Mouse (Mus musculus) regulatory T cell (primary cell): ENCODE measurements around the gene Med13.

ENCODE experiments used
- in situ Hi-C: fragments of 300-600 bp; cut with MboI, MseI; formaldehyde crosslinking; loops from one replicate; pipeline ENCODE4 v1.15.1; 2025; ENCODE audit warnings: high pct_unique_total_duplicates

Med13 gene

DNA sequence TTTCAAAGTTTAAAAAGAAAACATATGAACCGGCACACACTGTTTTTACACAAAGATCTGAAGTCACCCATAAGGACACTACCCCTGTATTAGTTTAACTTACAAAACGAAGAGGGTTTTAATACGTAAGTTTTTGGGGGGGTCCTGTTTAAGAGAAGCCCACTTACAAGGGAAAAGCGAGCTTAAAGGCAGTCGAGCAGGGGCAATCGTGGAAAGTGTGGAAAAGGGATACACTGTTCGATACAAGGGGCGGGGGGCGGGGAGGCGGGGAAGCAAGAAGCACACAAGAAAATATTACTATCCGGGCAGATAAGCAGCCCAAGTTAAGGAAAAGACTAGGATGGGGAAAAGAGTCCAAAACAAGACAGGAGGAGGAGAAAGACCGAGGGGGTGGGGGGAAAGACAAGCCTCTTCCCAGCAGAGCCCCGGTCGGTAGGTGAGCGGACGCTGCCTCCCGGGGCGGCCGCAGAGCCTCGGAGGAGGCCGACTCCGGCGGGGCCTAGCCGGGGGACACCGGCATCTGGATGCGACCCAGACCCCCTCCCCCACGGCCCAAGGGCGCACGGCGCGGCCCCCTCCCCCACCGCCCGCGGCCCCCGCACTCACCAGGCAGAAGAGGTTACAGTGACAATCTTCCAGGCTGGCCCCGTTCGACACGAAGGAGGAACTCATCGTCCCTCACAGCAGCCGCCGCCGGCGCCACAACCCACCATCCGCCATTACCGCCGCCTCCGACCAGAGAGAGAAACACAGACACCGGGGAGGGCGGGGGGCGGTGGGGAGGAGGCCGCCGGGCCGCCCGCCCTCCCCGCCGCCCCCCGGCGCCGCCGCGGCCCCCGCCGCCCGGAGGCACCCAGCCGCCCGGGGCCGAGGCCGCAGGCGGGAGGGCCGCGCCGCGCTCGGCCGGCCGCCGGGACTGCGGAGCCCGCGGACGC is at the start of gene Med13:
Gene Med13, minus strand, starts transcription at position 749 of the 935 bp plus-strand sequence.
- in situ Hi-C loops = no loop called here

DNA sequence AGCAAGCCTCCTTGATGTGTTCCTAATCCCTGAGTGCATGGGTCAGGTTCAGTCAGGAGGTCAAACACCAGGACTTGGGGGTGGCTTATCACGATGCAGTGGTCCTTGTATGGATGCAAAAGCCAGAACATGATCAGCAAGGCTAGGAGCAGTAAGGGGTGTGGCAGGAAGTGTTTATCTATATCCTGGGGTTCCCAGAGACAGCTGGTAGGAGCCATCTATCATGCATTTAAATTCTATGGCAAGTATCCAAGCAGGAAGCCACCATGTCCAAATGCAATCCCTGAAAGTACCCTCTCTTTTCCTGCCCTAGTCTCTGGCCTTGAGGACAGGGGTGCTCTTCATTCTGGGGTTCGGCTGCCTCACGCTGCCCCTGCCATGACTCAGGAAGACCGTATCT is 47.2 kb upstream of the Med13 start:
- in situ Hi-C loops = no loop called here

DNA sequence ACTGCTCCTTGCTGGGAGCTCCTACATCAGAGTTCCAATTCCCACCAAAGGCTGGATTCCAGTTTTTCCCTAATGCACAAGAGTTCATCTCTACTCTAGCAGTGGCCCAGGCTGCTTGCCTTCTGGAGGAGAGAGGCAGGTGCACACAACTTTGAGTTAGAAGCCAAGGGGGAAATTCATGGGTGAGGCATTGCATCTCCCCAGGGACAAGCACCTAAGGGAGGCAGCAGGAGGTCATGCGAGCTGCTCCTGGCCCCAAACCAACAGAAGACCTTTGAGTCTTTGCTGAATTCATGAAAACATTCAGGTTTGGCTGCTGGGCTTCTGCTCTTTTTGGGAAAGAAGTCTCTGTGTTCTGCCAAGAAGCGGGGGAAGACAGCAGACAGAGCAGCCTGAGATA is 46.4 kb upstream of the Med13 start:
- in situ Hi-C loops = no loop called here

DNA sequence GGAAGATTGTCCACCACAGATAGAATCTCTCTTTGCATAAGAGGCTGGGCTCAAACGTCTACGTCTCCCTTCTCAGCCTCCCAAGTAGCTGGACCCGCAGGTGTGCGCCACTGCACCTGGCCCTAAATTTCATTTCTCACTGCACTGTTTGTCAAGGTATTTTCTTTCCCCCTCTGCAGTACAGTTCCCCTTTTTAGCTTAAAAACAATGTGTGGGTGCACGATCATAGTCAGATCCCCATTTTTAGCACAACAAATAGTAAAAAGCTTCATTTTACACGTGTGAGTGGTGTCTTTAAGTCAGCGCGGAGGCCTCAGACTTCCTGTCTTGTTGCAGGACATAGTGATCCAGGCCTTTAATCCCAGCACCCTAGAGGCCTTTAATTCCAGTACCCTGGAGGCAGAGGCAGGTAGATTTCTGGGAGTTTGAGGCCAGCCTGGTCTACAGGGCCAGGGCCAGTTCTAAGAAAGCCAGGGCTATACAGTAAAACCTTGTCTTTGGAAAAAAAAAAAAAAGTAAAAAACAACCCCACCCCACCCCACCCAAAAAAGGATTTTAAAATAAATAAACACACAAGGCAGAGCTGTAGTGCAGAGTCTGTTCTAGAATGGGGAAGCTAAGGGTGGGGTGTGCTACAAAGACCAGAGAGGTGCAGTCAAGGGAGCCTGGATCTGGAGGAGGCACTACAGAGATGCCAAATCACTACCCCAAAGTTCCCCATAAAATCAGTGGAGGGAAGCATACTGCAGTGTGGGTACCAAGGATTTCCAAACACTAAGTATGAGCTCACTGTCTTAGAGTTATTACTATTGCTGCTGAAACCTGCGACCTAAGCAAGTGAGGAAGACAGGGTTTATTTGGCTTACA is 42.1 kb upstream of the Med13 start:
- in situ Hi-C loops = no loop called here

DNA sequence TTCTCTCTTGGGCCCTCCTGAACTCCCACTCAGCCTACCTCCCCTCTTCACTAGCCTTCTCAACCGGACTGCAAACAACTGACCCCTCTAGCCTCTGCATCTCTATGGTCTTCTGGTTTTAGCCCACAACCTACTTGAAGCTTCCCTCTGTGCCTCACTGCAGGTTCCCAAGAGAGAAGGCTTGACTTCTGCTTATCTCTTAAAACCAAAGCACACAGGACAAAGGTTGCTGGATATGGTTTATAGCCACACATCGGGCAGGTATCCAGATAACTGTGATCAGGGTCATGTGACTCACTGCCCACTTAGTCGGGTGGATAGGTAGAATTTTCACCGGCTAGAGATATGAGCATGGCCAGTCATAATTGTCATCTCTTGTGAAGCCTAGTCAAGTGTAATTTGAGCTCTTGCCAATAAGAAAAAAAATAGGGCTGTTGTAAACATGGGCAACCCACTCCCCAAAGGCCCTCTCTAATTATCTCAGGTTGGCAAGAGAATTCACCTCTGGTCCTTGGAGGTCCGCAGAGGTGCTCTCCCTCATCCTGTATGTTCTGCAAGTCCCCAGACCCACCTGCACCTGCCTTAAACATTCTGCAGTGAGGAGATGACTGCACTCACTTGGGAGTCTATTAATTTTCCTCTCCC is 39.7 kb upstream of the Med13 start:
- in situ Hi-C loops = no loop called here

DNA sequence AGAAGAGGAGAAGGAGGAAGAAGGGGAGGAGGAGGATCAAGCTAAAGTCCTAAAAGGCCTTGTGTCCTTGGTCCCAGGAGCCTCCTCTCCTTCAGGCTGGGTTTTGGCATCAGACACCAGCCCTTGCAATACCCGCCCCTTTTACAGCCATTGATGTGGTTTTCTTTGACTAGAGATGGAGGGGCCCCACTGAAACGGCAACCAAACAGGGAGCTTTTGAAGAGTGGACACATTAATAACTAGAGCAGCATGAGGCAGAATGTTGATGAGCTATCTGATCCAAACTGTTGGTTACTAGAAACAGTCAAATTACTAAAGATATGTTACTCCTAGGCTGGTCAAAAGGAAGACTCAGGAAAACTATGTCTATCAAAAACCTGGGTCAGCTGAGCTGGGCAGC is 39.1 kb upstream of the Med13 start:
- in situ Hi-C loops = no loop called here

DNA sequence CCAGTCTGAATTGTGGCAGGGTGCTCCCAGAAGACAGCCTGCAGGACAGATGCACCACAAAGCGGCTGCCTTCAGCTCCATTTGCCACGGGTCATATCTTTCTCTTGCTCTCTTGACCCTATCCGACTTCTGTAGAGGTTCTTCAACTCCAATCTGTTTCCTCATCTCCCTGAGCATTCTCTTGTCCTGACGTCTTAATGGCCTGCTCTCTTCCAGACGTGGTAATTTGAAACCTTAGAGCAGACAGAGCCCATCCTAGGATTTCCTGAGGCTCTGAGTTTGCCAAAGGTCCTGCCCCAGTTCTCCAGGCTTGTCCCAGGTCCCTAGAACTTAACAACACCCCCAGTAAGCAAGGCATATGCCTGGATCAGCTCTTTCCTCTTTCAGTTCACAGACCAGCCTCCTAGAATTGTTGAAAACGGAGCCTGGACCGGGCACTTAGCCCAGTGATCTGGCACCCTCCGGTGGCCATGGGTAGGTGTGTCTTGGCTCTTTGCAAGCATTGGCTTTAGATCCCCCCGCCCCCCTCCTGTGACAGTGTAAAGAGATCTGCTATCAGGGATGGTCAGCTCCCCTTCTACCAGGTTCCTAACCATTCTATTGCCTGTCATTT is 38.2 kb upstream of the Med13 start:
- in situ Hi-C loops = no loop called here

DNA sequence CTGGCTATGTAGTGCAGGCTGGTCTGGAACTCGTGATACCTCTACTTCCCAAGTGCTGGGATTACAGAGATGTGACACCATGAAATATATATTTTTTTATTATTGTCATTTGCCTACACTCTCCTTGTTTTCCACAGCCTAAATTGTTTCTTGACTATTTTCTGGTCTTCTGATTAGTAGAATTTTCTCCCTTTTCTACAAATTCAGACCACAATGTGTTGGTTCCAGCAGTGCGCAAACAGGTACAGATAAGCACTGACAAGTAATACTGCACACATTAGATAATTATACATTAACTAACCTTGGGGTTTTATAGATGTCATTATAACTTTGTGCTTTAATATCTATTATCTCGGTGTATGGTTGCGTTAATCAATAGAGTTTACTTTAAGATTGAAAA is 37.7 kb upstream of the Med13 start:
- in situ Hi-C loops = no loop called here

DNA sequence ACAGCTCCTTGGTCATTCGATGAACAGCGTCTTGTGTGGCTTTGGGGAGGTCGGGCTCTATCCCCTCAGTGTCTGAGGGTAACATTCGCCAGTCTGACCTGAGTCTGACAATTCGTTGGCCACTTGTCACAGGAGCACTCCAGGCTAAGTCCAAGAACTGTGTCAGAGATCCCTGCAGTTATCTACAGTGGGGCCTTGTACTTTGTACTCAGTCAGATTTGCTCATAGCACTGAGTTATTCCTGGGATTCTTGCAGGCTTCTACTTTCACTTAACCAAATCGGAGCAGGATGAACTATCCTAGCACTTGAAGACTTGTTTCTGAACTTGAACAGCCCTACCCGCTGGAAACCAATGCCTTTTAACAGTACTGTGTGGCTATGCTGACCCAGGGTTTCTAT is 34.3 kb upstream of the Med13 start:
- in situ Hi-C loops = no loop called here

DNA sequence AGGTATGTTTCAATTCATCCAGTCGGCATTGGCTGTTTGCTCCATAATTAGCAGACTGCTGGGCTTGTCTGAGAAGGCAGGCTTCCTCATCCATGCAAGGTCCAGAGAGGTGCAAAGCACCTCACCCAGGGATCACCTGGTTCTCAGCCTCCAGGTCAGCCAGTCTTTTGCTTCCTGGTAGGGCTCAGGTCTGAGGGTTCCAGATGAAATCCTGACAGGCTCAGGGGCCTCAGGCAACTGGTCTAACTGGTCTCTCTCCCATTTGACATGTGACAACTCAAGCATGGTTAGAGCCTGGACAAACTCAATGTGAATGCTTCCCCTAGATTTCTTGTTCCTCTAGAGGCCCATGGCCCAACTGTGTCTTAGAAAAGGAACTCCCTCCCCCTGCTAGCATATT is 32.9 kb upstream of the Med13 start:
- in situ Hi-C loops = no loop called here

DNA sequence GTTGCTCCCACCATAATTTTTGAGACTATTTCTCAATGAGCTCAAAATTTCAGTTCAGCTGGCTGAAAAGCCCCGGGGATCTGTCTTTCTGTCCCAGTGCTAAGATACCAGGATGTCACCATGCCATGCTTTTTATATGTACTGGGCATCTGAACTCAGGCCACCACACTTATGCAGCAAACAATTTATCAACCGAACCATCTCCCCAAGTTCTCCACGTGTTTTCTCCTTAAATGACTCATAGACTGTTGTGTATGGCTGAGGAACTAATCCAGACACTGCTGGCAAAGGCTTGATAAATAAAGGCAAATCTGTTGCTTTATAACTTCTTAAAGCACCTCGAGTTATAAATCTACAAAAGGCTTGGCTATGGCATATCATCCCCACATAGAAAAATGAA is 32.1 kb upstream of the Med13 start:
- in situ Hi-C loops = no loop called here

DNA sequence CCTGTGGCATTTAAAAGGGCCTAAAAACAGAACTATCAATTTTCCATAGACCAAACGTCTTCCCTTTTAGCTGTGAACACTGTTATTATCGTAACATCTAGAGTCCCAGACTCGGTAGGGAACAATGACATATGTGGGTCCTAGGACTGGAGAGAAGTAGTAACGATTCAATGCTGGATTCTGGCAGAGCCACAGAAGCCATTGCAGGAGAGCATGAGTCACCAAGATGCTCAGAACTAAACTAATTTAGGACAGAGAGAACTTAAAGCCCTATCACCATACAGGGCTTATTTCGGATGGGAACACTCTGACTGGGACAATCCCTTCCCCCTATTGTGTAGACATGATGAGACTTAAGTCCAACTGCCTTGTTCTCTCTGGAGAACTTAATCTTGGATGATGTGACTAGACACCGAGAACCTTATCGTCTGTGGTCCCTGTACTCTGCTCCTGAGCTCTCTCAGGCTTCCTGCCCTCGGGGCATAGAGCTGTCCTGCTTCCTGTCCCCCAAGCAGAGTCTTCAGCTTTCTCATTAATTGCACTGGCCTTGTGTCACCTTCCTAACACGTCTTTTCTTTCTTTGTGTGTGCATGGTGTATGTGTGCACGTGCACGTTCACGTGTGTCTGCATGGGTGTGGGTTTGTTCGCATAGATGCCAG is 31.5 kb upstream of the Med13 start:
- in situ Hi-C loops = no loop called here

DNA sequence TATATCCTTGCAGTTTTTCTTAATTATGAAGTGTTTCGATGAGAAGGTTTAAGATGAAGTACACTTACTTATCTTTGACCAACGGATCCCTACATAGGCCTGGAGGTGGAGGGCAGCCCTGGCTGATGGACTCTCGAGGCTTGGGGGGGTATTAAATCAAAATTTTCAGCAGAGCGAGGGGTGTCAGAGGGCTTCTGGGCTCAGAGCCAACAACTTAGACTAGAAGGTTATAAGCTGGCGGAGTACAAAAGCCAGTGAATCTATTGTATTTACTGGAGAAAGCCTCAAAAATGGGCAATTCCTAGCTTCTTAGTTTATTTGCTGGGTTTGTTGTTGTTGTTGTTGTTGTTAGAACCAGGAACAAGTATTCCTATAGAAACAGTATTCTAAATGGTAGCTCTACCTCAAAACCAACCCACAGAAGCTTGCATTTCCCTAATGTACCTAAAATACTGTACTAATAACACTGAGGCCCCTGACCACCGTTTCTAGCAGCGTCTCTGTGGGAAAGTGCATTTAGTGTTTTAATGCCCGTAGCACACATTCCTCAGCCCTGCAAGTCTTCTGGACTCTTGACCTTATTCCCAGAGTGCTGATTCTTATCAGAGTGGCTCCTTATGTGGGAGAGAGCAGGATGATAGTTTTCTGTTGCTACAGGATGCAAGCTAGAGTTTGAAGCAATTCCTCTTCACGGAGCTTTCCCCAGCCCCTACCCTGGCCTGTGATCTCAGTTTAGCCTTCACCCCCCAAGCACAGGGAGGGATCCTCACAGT is 29.9 kb upstream of the Med13 start:
- in situ Hi-C loops = no loop called here

DNA sequence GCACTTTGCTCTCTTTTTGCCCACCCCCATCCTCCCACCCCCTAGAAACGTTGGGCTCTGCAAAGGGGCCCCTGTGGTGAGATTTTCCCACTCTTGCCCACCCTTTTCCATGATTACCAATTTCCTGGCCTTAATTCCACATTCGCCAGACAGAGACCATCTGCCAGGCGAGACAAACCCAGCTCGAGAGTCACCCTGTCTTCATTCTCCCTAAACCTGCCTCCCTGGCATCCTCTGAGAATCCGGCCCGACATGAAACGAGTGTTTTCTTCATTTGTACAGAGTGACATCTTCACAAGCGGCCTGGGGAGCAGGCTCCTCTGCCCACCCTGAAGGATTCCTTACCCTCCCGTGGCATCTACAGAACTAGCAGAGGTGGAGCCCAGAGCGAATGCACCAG is 29.2 kb upstream of the Med13 start:
- in situ Hi-C loops = no loop called here

DNA sequence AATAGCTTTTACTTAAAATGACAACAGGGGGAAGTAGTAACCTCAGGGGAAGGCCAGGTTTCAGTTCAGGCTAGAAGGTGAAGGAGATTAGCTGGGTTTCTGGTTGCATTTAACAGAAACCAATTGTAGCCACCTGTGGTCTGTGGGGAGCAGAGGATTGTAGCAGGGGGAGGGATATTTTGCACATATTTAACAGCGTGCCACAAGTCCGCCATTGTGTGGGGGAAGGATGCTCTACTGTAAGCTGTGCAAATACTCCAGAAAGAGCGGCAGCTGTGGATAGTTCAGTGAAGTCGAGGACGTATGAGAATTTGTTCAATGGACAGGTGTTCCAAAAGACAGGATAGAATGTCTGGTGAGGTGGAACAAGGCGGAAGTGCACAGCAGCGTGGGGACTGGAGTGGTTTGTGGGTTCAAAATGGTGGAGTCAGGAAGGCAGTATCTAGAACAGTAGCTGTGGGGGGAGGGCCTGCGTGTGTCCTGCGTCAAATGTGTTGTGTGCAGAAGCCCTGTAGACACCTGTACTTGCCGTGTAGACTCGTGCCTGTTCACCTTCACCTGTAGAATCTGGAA is 28.4 kb upstream of the Med13 start:
- in situ Hi-C loops = no loop called here

DNA sequence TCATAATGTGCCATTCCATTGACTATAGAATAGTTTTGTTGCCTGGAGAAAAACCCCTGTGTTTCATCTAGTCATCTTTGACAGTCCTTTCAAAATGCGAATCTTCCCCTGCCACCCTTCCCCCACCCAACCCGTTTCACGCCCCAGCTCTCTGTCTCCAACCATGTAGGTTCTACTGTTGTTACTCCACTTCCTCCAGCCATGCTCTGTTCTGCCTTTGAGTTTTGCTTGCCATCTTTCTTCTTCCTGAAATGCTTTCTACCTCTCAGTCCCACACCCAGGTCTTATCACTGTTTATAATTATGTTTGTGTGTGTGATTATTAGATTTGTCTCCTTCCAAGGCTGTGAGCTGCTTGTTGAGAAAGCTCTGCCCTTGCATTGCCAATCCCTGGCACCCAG is 26.7 kb upstream of the Med13 start:
- in situ Hi-C loops = no loop called here

DNA sequence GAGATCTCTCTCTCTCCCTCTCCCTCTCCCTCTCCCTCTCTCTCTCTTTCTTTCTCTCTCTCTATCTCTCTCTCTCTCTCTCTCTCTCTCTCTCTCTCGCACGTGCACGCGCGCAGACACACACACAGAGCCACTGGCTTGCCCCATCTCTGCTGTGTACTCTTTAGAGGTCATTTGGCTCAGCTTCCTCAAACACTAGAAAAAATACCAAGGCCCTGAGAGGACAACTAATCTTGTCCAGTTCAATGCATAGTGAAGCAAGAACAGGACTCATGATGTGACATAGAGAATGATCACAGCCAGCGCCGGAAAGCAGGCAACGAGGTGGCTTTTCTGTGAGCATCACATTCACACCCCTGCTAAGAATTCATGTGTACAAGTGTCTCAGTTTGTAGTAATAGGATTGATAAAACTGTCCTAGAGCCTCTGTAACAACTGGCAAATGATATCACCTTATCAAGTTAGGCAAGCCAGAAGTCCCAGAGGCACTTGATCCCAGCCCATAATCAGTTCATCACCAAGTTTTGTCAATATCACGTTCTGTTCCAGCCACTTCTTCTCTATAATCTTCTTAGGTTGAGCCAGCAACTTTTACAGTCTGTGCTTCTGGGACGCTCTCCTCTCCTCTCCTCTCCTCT is 25.2 kb upstream of the Med13 start:
- in situ Hi-C loops = no loop called here

DNA sequence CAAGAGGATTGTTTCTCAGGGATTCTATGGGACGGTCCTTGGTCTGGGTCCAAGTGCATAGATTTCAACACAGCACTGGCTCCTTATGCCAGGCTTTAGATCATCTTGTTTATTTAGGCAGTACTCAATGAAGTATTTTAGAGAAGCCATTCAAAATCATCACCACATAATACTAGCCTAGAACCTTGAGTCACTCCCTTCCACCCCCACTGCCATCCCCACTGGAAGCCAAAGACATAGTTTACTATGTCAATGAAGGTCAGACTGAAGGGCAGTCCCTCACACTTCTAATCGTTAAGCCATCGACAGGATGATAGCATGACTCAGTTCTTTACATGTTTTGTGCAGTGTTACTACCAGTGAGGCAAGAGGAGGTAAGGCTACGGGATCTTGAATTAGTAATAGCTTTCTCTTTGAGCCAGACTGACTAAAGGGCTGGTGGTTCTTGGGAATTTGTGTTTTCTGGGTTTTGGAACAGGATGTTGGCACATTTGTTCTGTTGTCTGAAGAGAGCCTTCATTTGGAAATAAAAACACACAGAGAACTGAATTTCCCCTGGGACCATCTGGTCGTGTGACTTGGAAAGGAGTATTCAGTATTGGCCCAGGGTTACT is 24.2 kb upstream of the Med13 start:
- in situ Hi-C loops = no loop called here

DNA sequence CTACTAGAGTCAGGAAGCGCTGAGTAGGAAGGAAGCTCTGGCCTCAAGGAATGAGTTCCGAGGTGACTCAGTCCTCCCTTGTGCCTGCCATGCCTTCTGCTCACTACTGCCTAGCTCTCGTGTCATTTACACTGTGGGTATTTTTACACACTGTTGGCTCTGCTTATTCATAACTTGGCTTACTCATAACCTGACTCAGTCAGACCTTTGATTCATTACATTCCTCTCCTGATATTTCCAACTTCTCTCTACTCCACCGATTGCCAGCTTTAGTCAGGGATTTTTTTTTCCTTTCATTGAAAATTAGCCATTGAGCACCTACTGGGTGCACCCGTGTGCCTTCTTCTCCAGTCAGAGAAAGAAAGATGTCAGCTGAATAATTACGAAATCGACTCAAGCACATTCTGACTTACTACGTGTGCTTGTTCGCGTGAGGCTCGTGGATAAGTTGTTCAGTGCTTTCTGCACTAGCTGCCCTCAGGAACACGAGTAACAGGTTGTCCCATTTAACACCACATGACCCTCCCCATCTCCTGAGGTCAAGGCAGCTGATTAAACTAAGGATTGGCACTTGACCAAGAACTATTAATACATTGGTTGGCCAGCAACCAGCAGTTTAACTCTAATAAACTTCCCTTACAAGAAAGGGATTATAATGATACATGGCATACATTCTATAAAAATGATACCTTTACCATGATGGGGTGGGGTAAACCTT is 23.3 kb upstream of the Med13 start:
- in situ Hi-C loops = no loop called here
